Mouse (Mus musculus): Measurements from ENCODE around the gene Cd93. TPM values are rescaled to one million over a fixed set of nuclear protein-coding genes. Genes with fewer than 3 reads are reported as not detected.
A peak's percentile ranks its signal among the peaks of the same experiment; 100 is the strongest.

Gene Cd93
- total RNA-seq, 2 experiments from 2014 or later = 5.0 to 5.2 TPM

GRCm38 (mm10) chr2:148407870-148408760 lies 35.2 kb downstream of the Cd93 start, which contains the start of gene Thbd:
Gene Thbd (minus strand): TSS chr2:148408188.
- DNase-seq (ENCODE audit: low spot score in 2 of 2) = no peak
- intact Hi-C loops (cut with DNase I) = loop anchor here (5.0 to 10.0 kb wide), 3 partner anchors 127 to 249 kb away; no protein-coding TSS in a partner anchor

GRCm38 (mm10) chr2:148406971-148407869 lies 36.1 kb downstream of the Cd93 start:
- DNase-seq (ENCODE audit: low spot score in 2 of 2) = no peak
- intact Hi-C loops (cut with DNase I) = loop anchor here (5.0 to 10.0 kb wide), 3 partner anchors 128 to 250 kb away; no protein-coding TSS in a partner anchor

GRCm38 (mm10) chr2:148406160-148406970 lies 37.0 kb downstream of the Cd93 start:
- intact Hi-C loops (cut with DNase I) = loop anchor here (5.0 to 10.0 kb wide), 3 partner anchors 128 to 251 kb away; no protein-coding TSS in a partner anchor
- peak in 1 of 2 experiments; percentile 46 for DNase-seq (ENCODE audit: low spot score in 2 of 2)

GRCm38 (mm10) chr2:148404906-148405305 lies 38.5 kb downstream of the Cd93 start:
- intact Hi-C loops (cut with DNase I) = loop anchor here (5.0 to 10.0 kb wide), 3 partner anchors 130 to 252 kb away; no protein-coding TSS in a partner anchor
- DNase-seq (ENCODE audit: low spot score in 2 of 2) = no peak

- DNase-seq (ENCODE audit: low spot score in 2 of 2) = no peak
- intact Hi-C loops (cut with DNase I) = loop anchor here (10.0 kb wide), 1 partner anchor 133 kb away; no protein-coding TSS in a partner anchor
Observed at GRCm38 (mm10) chr2:148402227-148402626, 41.1 kb downstream of the Cd93 start.

- DNase-seq (ENCODE audit: low spot score in 2 of 2) = no peak
- intact Hi-C loops (cut with DNase I) = loop anchor here (5.0 kb wide), 2 partner anchors 192 to 277 kb away; no protein-coding TSS in a partner anchor
Observed at GRCm38 (mm10) chr2:148398901-148399685, 44.3 kb downstream of the Cd93 start.

- DNase-seq (ENCODE audit: low spot score in 2 of 2) = no peak
- intact Hi-C loops (cut with DNase I) = loop anchor here (5.0 kb wide), 2 partner anchors 190 to 275 kb away; no protein-coding TSS in a partner anchor
Observed at GRCm38 (mm10) chr2:148397784-148398100, 45.6 kb downstream of the Cd93 start.

GRCm38 (mm10) chr2:148397015-148397783 lies 46.2 kb downstream of the Cd93 start:
- intact Hi-C loops (cut with DNase I) = loop anchor here (5.0 kb wide), 2 partner anchors 190 to 275 kb away; no protein-coding TSS in a partner anchor
- DNase-seq (ENCODE audit: low spot score in 2 of 2) = peak in 1 of 2 experiments; percentile 32

- peak; percentile 30 to 39 for DNase-seq (ENCODE audit: low spot score in 2 of 2)
Observed at GRCm38 (mm10) chr2:148396209-148396608, 47.2 kb downstream of the Cd93 start.

GRCm38 (mm10) chr2:148395131-148396051 lies 48.0 kb downstream of the Cd93 start, which contains the start of gene Sstr4:
Gene Sstr4 (plus strand): TSS chr2:148395344.
- peak; percentile 75 to 78 for DNase-seq (ENCODE audit: low spot score in 2 of 2)
- intact Hi-C loops (cut with DNase I) = loop anchor here (5.0 kb wide), 2 partner anchors 188 to 273 kb away; no protein-coding TSS in a partner anchor

More at GRCm38 (mm10) chr2:148396209-148396608, 47.2 kb downstream of the Cd93 start:
- intact Hi-C loops (cut with DNase I) = loop anchor here (5.0 kb wide), 2 partner anchors 189 to 274 kb away; no protein-coding TSS in a partner anchor

GRCm38 (mm10) chr2:148393846-148394245 lies 49.5 kb downstream of the Cd93 start:
- DNase-seq (ENCODE audit: low spot score in 2 of 2) = no peak
- intact Hi-C loops (cut with DNase I) = no loop called here

GRCm38 (mm10) chr2:148393149-148393548 lies 50.2 kb downstream of the Cd93 start:
- no peak for DNase-seq (ENCODE audit: low spot score in 2 of 2)
- intact Hi-C loops (cut with DNase I) = no loop called here

- intact Hi-C loops (cut with DNase I) = no loop called here
- DNase-seq (ENCODE audit: low spot score in 2 of 2) = peak; percentile 36 to 56
Observed at GRCm38 (mm10) chr2:148387652-148388581, 55.4 kb downstream of the Cd93 start.

- intact Hi-C loops (cut with DNase I) = no loop called here
- no peak for DNase-seq (ENCODE audit: low spot score in 2 of 2)
Observed at GRCm38 (mm10) chr2:148386927-148387326, 56.4 kb downstream of the Cd93 start.
